Comparison of ENCODE assay signal across 19 mouse cellular contexts in the genomic region with DNA sequence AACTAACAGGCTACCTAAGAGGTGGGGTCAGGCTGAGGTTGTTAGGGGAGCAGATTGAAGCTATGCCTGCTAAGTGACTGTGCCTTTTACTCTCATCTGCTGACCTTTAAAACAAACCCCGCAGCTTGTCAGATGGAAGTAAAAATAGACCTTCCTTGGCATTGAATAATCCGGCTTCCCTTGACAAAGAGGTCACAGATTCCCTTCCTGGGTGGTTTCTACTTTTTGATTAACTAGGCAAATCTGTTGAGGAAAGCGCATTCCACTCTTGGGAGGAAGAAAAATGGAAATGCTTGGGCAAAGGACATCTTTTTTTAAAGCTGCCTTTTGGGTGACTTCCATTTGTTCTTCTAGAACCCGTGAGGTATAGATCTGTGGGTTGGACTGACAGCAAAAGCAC.
DNase-seq lines count a peak whose midpoint lies in the region.
"Had no signal": no experiment of that assay in that cellular context is flagged by ENCODE, and none has a peak within 500 bp of the region (broad histone marks: within the 10 kb centered on the region; RNA-seq: fewer than 3 reads in every experiment).

No protein-coding gene starts in this region.

- DNase-seq in kidney, adult 11 months, result peak; percentile 37
- DNase-seq in kidney, postnatal 4 days, result no peak
- peak; percentile 40 to 73 for DNase-seq in kidney, adult 8-10 months
- DNase-seq in kidney, postnatal 10 days, result no peak
- peak; percentile 10 for DNase-seq in ZHBTc4 (ENCODE audit: low read depth, low spot score)
- no peak for DNase-seq in heart, adult 8-10 months (ENCODE audit: low spot score)
- DNase-seq in left cerebral cortex, postnatal 25 days (ENCODE audit: low spot score in 2 of 2), result no peak
- DNase-seq: adrenal gland, adult 8-10 months; adrenal gland, postnatal 25 days; B cell, adult 2 months; cerebellum, adult 11-12 months; cerebellum, adult 8-10 months; cerebellum, postnatal 10 days; cerebellum, postnatal 36 days; embryo, embryonic 11 days; gastrocnemius, postnatal 10 days; gastrocnemius, postnatal 36 days; heart, postnatal 10 days; heart, postnatal 4 days had no signal

- intact Hi-C loops in left cerebral cortex, postnatal 25 days (cut with DNase I), result no loop called here

Comparison
In these comparisons a context has a peak if more than half of its experiments do, and no peak if none do; other contexts are left out.
1. DNase-seq: peak in kidney, adult 11 months (single experiment), kidney, adult 8-10 months (2 of 2) and ZHBTc4 (single experiment); none in kidney, postnatal 4 days (0 of 2), kidney, postnatal 10 days (single experiment), heart, adult 8-10 months (single experiment) and left cerebral cortex, postnatal 25 days (0 of 2).